In the genomic region with DNA sequence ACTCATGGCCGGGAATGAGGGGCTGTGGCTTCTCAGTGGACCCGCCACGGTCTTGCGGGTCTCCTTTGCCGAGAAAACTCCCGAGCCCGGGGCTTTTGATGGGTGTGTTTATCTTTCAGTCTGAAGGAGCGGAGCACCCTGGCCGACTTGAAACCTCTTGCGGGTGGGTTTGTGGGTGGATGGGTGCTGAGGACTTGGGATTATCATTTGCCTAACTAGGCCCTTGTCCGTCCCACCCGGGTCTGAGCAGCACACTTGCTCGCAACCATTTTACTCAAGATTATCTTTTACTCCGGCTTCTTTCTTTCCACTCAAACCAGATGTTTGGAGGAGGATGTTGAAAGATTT, we compare ENCODE assay signal across 8 mouse cellular contexts. TPM values are rescaled to one million over a fixed set of nuclear protein-coding genes. Genes with fewer than 3 reads are reported as not detected.
DNase-seq lines count a peak whose midpoint lies in the region; ATAC-seq and TF ChIP-seq lines count a peak whose summit lies in the region.

No protein-coding gene starts in this region.

- peaks cover 15% of the 10 kb centered on the region for H3K4me1 ChIP-seq in brown adipose tissue, adult 24 weeks (ENCODE audit: control insufficient read depth, insufficient read depth, insufficient read length, low read length)

- ATAC-seq in inflammation-experienced regulatory T-cells, adult 6 months, result peak; percentile 6

- H3K27me3 ChIP-seq in myocyte (ENCODE audit: control insufficient read depth, insufficient read depth, insufficient read length), result no peaks in the 10 kb centered on the region

- H3K36me3 ChIP-seq in myocyte (ENCODE audit: control insufficient read depth, insufficient read depth), result peaks cover 4% of the 10 kb centered on the region

- no peaks in the 10 kb centered on the region for H3K79me2 ChIP-seq in myocyte (ENCODE audit: control insufficient read depth, insufficient read depth)

- H3K27ac ChIP-seq in layer of hippocampus, adult 2 months, result peak overlapping the region; percentile 97
- H3K27ac ChIP-seq in brown adipose tissue, adult 24 weeks (replicated peaks; ENCODE audit: low read depth, low read length), result peak overlapping the region; percentile 90

- H3K4me2 ChIP-seq in myocyte (ENCODE audit: low read depth), result peak overlapping the region; percentile 86

- no peak for DNase-seq in layer of hippocampus, adult 2 months (ENCODE audit: low spot score in 2 of 2)
- no peak for DNase-seq in layer of hippocampus, adult 9-11 months
- DNase-seq in frontal cortex, postnatal 14 days (ENCODE audit: low spot score in 2 of 2), result no peak
- DNase-seq in B cell, adult 2 months, result no peak
- no peak for DNase-seq in embryo, embryonic 11 days

- no peak for TF ChIP-seq POLR2A in myocyte (IDR thresholded peaks at IDR 0.05; ENCODE audit: insufficient read length, low read depth)

- H3K4me3 ChIP-seq in layer of hippocampus, adult 2 months, result peak overlapping the region; percentile 91
- H3K4me3 ChIP-seq in brown adipose tissue, adult 24 weeks (ENCODE audit: insufficient read depth, low read depth, low read length), result peak overlapping the region; percentile 95
- peak overlapping the region; percentile 42 for H3K4me3 ChIP-seq in myocyte

- H3ac ChIP-seq in myocyte (ENCODE audit: control insufficient read depth, insufficient read length), result peak overlapping the region; percentile 47

- TF ChIP-seq CTCF in layer of hippocampus, adult 2 months (conservative IDR thresholded peaks at IDR 0.05), result no peak

TF ChIP-seq in myocyte, 11 proteins besides CTCF, POLR2A, EP300 and RAD21:
- TF ChIP-seq REST (IDR thresholded peaks at IDR 0.05; ENCODE audit: insufficient read depth, insufficient read length), result no peak
- TF ChIP-seq MYOD1 (IDR thresholded peaks at IDR 0.05; ENCODE audit: control insufficient read depth in 1 of 3, insufficient read length in 2 of 3, low read depth in 2 of 3), result no peak
- no peak for TF ChIP-seq POLR2AphosphoS2 (IDR thresholded peaks at IDR 0.05; ENCODE audit: insufficient read length, low read depth)
- TF ChIP-seq TCF3 (IDR thresholded peaks at IDR 0.05; ENCODE audit: insufficient read length, low read depth), result no peak
- no peak for TF ChIP-seq SRF (IDR thresholded peaks at IDR 0.05; ENCODE audit: control insufficient read depth, insufficient read length, low read depth)
- no peak for TF ChIP-seq MYOG (IDR thresholded peaks at IDR 0.05; ENCODE audit: control insufficient read depth in 1 of 3, insufficient read depth in 1 of 3, insufficient read length in 2 of 3, low read depth in 2 of 3)
- TF ChIP-seq E2F4 (IDR thresholded peaks at IDR 0.05; ENCODE audit: insufficient read depth), result no peak
- no peak for TF ChIP-seq MAX (IDR thresholded peaks at IDR 0.05; ENCODE audit: low read depth)
- no peak for TF ChIP-seq CEBPB (IDR thresholded peaks at IDR 0.05; ENCODE audit: insufficient read depth, poor library complexity, severe bottlenecking)
- TF ChIP-seq TCF12 (IDR thresholded peaks at IDR 0.05; ENCODE audit: insufficient read depth, poor library complexity, severe bottlenecking), result no peak
- no peak for TF ChIP-seq USF1 (IDR thresholded peaks at IDR 0.05; ENCODE audit: low read depth)

RNA-seq across cellular contexts. Expression of gene Ick, which starts 4.5 kb away (rescaled TPM):
- total RNA-seq in layer of hippocampus, adult 2 months (2021), result 10 to 100 TPM; 18.3 to 20.6 TPM
- polyA plus RNA-seq in brown adipose tissue, adult 24 weeks (2012; ENCODE audit: insufficient read depth, insufficient read length, missing spikeins), result 21.8 and 23.4 TPM in 2 replicates
- polyA plus RNA-seq in inflammation-experienced regulatory T-cells, adult 6 months (2017; shearing (Covaris generic)), result 1 to 10 TPM; 4.7 to 8.9 (median 6.9) TPM
- 8.6 TPM for polyA plus RNA-seq in myocyte (2012; fragmentation: generic; extraction: Trizol)

RNA-seq across cellular contexts. Expression of gene Fbxo9, which starts 4.6 kb away (rescaled TPM):
- 10 to 100 TPM; 86.6 to 86.7 TPM for total RNA-seq in layer of hippocampus, adult 2 months (2021)
- polyA plus RNA-seq in brown adipose tissue, adult 24 weeks (2012; ENCODE audit: insufficient read depth, insufficient read length, missing spikeins), result 66.7 and 70.2 TPM in 2 replicates
- 10 to 100 TPM; 21.0 to 23.3 (median 21.8) TPM for polyA plus RNA-seq in inflammation-experienced regulatory T-cells, adult 6 months (2017; shearing (Covaris generic))
- polyA plus RNA-seq in myocyte (2012; fragmentation: generic; extraction: Trizol), result 15.7 TPM

Comparison
In these comparisons a context has a peak if more than half of its experiments do, and no peak if none do; other contexts are left out.
1. H3K4me3 ChIP-seq: peak in every context shown above with its lines; median percentile 95 in brown adipose tissue, adult 24 weeks; 91 in layer of hippocampus, adult 2 months; 42 in myocyte.